In the genomic region with DNA sequence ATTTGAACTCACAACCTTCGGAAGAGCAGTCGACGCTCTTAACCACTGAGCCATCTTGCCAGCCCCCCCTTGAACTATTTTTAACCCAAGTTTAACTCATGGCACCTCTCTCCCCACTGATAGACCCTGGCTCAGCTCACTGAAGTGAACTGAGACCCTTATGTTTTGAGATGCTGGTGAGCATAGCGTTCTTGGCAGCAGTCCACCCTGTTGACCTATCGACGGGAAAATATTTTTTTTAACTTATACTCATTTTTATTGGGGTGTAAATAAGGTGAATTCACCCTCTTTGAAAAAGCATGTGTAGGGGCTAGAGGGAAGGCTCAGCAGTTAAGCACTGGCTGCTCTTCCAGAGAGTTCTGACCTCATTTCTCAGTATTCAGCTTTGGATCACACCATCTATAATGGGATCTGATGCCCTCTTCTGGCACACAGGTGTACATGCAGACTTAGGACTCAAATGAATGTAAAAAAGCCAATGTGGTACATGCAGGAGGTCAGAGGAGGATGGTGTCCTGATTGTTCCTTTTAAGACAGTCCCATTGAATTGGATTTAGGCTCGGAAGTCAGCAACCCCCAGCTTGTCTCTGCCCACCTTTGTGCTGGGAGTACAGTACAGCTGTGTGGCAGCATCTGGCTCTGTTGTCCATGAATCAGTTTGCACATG, we compare ENCODE assay signal across 9 mouse cellular contexts. TPM values are rescaled to one million over a fixed set of nuclear protein-coding genes. Genes with fewer than 3 reads are reported as not detected.
A peak's percentile ranks its signal among the peaks of the same experiment; 100 is the strongest.
DNase-seq lines count a peak whose midpoint lies in the region; ATAC-seq and TF ChIP-seq lines count a peak whose summit lies in the region.
"Had no signal": no experiment of that assay in that cellular context is flagged by ENCODE, and none has a peak within 500 bp of the region (broad histone marks: within the 10 kb centered on the region; RNA-seq: fewer than 3 reads in every experiment).

No protein-coding gene starts in this region.

- peak; percentile 38 to 41 for DNase-seq in heart, adult 18-20 months
- DNase-seq in thymus, postnatal 0 days (ENCODE audit: low spot score), result peak; percentile 51
- no peak for DNase-seq in thymus, postnatal 36 days
- DNase-seq in embryo, embryonic 10.5 days (ENCODE audit: low spot score), result peak; percentile 73
- DNase-seq in kidney, postnatal 0 days (ENCODE audit: low spot score), result peak; percentile 88
- peak; percentile 39 for DNase-seq in skeletal muscle tissue, adult 2 months (ENCODE audit: low read depth, low spot score)
- DNase-seq in ovary, adult 18-20 months (ENCODE audit: low spot score), result no peak

- WGBS in heart, embryonic 11.5 days (ENCODE audit: insufficient replicate concordance), result 72% methylated on average over 7 of the region's 7 CpGs
- 61% methylated on average over 7 of the region's 7 CpGs for WGBS in kidney, postnatal 0 days

- H3K27me3 ChIP-seq in heart, embryonic 11.5 days (ENCODE audit: control insufficient read depth, insufficient read depth, low read length), result no peaks in the 10 kb centered on the region
- H3K27me3 ChIP-seq in kidney, postnatal 0 days (ENCODE audit: insufficient read depth, low read length), result no peaks in the 10 kb centered on the region

- H3K4me3 ChIP-seq in heart, embryonic 11.5 days (ENCODE audit: low read depth, low read length), result no peak overlapping the region
- H3K4me3 ChIP-seq in kidney, postnatal 0 days (replicated peaks; ENCODE audit: low read depth, low read length), result no peak overlapping the region

- TF ChIP-seq CTCF in kidney, postnatal 0 days (IDR thresholded peaks at IDR 0.05; ENCODE audit: low read depth), result peak; percentile 87

- H3K4me2 ChIP-seq in heart, embryonic 11.5 days, result no peak overlapping the region
- H3K4me2 ChIP-seq in kidney, postnatal 0 days (ENCODE audit: low read length), result no peak overlapping the region

- H3K27ac ChIP-seq in heart, embryonic 11.5 days (ENCODE audit: low read depth, low read length), result no peak overlapping the region
- H3K27ac ChIP-seq in kidney, postnatal 0 days, result no peak overlapping the region

- H3K4me1 ChIP-seq in heart, embryonic 11.5 days (ENCODE audit: control insufficient read depth, insufficient read depth, low read length), result peaks cover 6% of the 10 kb centered on the region
- peaks cover 8% of the 10 kb centered on the region; the same call in 1 of the 2 replicates for H3K4me1 ChIP-seq in kidney, postnatal 0 days (replicated peaks; ENCODE audit: insufficient read depth, low read length)

- H3K9ac ChIP-seq in heart, embryonic 11.5 days (ENCODE audit: low read depth, low read length), result no peak overlapping the region
- H3K9ac ChIP-seq in kidney, postnatal 0 days (ENCODE audit: low read depth, low read length), result no peak overlapping the region

- H3K36me3 ChIP-seq in heart, embryonic 11.5 days (ENCODE audit: control insufficient read depth, insufficient read depth, low read length), result peaks cover 14% of the 10 kb centered on the region
- H3K36me3 ChIP-seq in kidney, postnatal 0 days (ENCODE audit: insufficient read depth, low read length), result peaks cover 26% of the 10 kb centered on the region

- no peaks in the 10 kb centered on the region for H3K9me3 ChIP-seq in heart, embryonic 11.5 days (replicated peaks; ENCODE audit: control insufficient read depth, low read length)
- no peaks in the 10 kb centered on the region for H3K9me3 ChIP-seq in kidney, postnatal 0 days (replicated peaks; ENCODE audit: low read length)

- no peak for ATAC-seq in heart, embryonic 11.5 days (replicated peaks; ENCODE audit: insufficient number of reproducible peaks, low FRiP score, low TSS enrichment)
- ATAC-seq in kidney, postnatal 0 days (replicated peaks; ENCODE audit: low FRiP score, low read depth), result 0 out of 2 replicates have a peak, but pooled peaks have one; percentile 12

RNA-seq across cellular contexts. Expression of gene Rpl28, which starts 3.2 kb away (rescaled TPM):
- 100 to 1,000 TPM; 468 to 578 TPM for total RNA-seq in heart, adult 18-20 months (2021)
- 143 and 156 TPM in 2 replicates for polyA plus RNA-seq in heart, embryonic 11.5 days (2014; fragmentation: Nextera tagmentation; extraction: Ambion mirVana)
- 546 and 590 TPM in 2 replicates for polyA plus RNA-seq in thymus, postnatal 0 days (2015; fragmentation: Nextera tagmentation; extraction: Ambion mirVana)
- polyA plus RNA-seq in kidney, postnatal 0 days (2015; fragmentation: Nextera tagmentation; extraction: Ambion mirVana), result 453 and 480 TPM in 2 replicates

RNA-seq across cellular contexts. Expression of gene Tmem238, which starts 6.4 kb away (rescaled TPM):
- 1 to 10 TPM; 2.4 to 5.4 TPM for total RNA-seq in heart, adult 18-20 months (2021)
- polyA plus RNA-seq in heart, embryonic 11.5 days (2014; fragmentation: Nextera tagmentation; extraction: Ambion mirVana), result 2.2 and 2.4 TPM in 2 replicates
- 9.6 and 11.7 TPM in 2 replicates for polyA plus RNA-seq in thymus, postnatal 0 days (2015; fragmentation: Nextera tagmentation; extraction: Ambion mirVana)
- 35.9 and 40.4 TPM in 2 replicates for polyA plus RNA-seq in kidney, postnatal 0 days (2015; fragmentation: Nextera tagmentation; extraction: Ambion mirVana)

RNA-seq across cellular contexts. Expression of gene Tmem190, which starts 13.2 kb away (rescaled TPM):
- not detected for total RNA-seq in heart, adult 18-20 months (2021)
- polyA plus RNA-seq in heart, embryonic 11.5 days (2014; fragmentation: Nextera tagmentation; extraction: Ambion mirVana), result not detected in 2 replicates
- 0.23 TPM in 1 of 2 replicates, not detected in the other for polyA plus RNA-seq in thymus, postnatal 0 days (2015; fragmentation: Nextera tagmentation; extraction: Ambion mirVana)
- polyA plus RNA-seq in kidney, postnatal 0 days (2015; fragmentation: Nextera tagmentation; extraction: Ambion mirVana), result 0.70 TPM in 1 of 2 replicates, not detected in the other
- total RNA-seq: layer of hippocampus, postnatal 10 days had no signal

RNA-seq across cellular contexts. Expression of gene Il11, which starts 13.2 kb away (rescaled TPM):
- not detected for total RNA-seq in heart, adult 18-20 months (2021)
- not detected in 2 replicates for polyA plus RNA-seq in heart, embryonic 11.5 days (2014; fragmentation: Nextera tagmentation; extraction: Ambion mirVana)
- 0.13 and 0.30 TPM in 2 replicates for polyA plus RNA-seq in thymus, postnatal 0 days (2015; fragmentation: Nextera tagmentation; extraction: Ambion mirVana)
- 0.14 and 0.20 TPM in 2 replicates for polyA plus RNA-seq in kidney, postnatal 0 days (2015; fragmentation: Nextera tagmentation; extraction: Ambion mirVana)

RNA-seq across cellular contexts. Expression of gene Ube2s, which starts 16.5 kb away (rescaled TPM):
- 100 to 1,000 TPM in 1 of 2 experiments, 10 to 100 TPM in 1; 93.4 to 105 TPM for total RNA-seq in heart, adult 18-20 months (2021)
- polyA plus RNA-seq in heart, embryonic 11.5 days (2014; fragmentation: Nextera tagmentation; extraction: Ambion mirVana), result 317 and 378 TPM in 2 replicates
- polyA plus RNA-seq in thymus, postnatal 0 days (2015; fragmentation: Nextera tagmentation; extraction: Ambion mirVana), result 413 and 414 TPM in 2 replicates
- 198 and 203 TPM in 2 replicates for polyA plus RNA-seq in kidney, postnatal 0 days (2015; fragmentation: Nextera tagmentation; extraction: Ambion mirVana)

Comparison
In these comparisons a context has a peak if more than half of its experiments do, and no peak if none do; other contexts are left out.
1. DNase-seq: peak in heart, adult 18-20 months (2 of 2), thymus, postnatal 0 days (single experiment), embryo, embryonic 10.5 days (single experiment), kidney, postnatal 0 days (single experiment) and skeletal muscle tissue, adult 2 months (single experiment); none in thymus, postnatal 36 days (0 of 2) and ovary, adult 18-20 months (single experiment).